Mouse (Mus musculus) limb, embryonic 15.5 days (tissue): Measurements from ENCODE around the gene Ankdd1a. TPM values are rescaled to one million over a fixed set of nuclear protein-coding genes. Genes with fewer than 3 reads are reported as not detected.

Source experiments
- ATAC-seq: fragments of 200-750 bp; cut with Nextera tagmentation; 2 replicates; pipeline ENCODE4 v1.8.0; 2017; ENCODE audit warnings: low read depth, moderate TSS enrichment; ENCODE audit not compliant: insufficient number of reproducible peaks, low FRiP score, low TSS enrichment
- H3K27ac ChIP-seq: fragments of 300-500 bp; sonication (generic); 2 replicates; pipeline ENCODE4 v1.5.1; 2015; ENCODE audit warnings: moderate library complexity, mild to moderate bottlenecking, inconsistent platforms
- H3K27me3 ChIP-seq: fragments of 300-500 bp; sonication (generic); 2 replicates; pipeline ENCODE4 v1.6.1; 2015; ENCODE audit warnings: inconsistent platforms
- H3K36me3 ChIP-seq: fragments of 300-500 bp; sonication (generic); 2 replicates; pipeline ENCODE4 v1.6.1; 2015; ENCODE audit warnings: inconsistent platforms
- H3K4me1 ChIP-seq: fragments of 300-500 bp; sonication (generic); 2 replicates; pipeline ENCODE4 v1.6.1; 2015; ENCODE audit warnings: inconsistent platforms
- H3K4me2 ChIP-seq: fragments of 300-500 bp; sonication (generic); 2 replicates; pipeline ENCODE4 v1.6.1; 2015; ENCODE audit warnings: mild to moderate bottlenecking, inconsistent platforms
- H3K4me3 ChIP-seq: fragments of 300-500 bp; sonication (generic); 2 replicates; pipeline ENCODE4 v1.5.1; 2015; ENCODE audit warnings: mild to moderate bottlenecking, inconsistent platforms
- H3K9ac ChIP-seq: fragments of 300-500 bp; sonication (generic); 2 replicates; pipeline ENCODE4 v1.6.1; 2015; ENCODE audit warnings: inconsistent platforms
- H3K9me3 ChIP-seq: fragments of 300-500 bp; sonication (generic); 2 replicates; pipeline ENCODE4 v1.6.1; 2016; ENCODE audit warnings: inconsistent platforms
- WGBS: fragments of 180-500 bp; shearing (Covaris S2); methylation state at CpG from one replicate; pipeline ENCODE4 v1.1.7; 2015; 5-methylcytosine and 5-hydroxymethylcytosine counted together
- polyA plus RNA-seq: library from polyadenylated mRNA; unstranded; fragments of >200 nt; fragmentation: Nextera tagmentation; extraction: Ambion mirVana; gene quantifications from 2 replicates; pipeline ENCODE4 v1.2.1, GENCODE M21; 2015

Gene Ankdd1a
- polyA plus RNA-seq, result 0.35 and 0.76 TPM in 2 replicates

GRCm38 (mm10) chr9:65519807-65520504 lies at the start of gene Ankdd1a:
Ankdd1a (minus strand) TSS chr9:65520193.
- peak; percentile 54; the same call in 1 of the 2 replicates for ATAC-seq
- Histone ChIP-seq H3K4me1 (peaks cover 22% of the 10 kb centered on the region), H3K4me3 (peak within 1 kb of the TSS; percentile 26), H3K4me2 (peak within 1 kb of the TSS; percentile 57), H3K9me3 (no peaks in the 10 kb centered on the region), H3K9ac (no peak within 1 kb of the TSS), H3K36me3 (no peaks in the 10 kb centered on the region), H3K27me3 (no peaks in the 10 kb centered on the region), H3K27ac (no peak within 1 kb of the TSS)
- 7% methylated on average over 25 of the region's 25 CpGs for WGBS

GRCm38 (mm10) chr9:65569491-65569971 lies 49.5 kb upstream of the Ankdd1a start:
- Histone ChIP-seq H3K4me1 (peaks cover 22% of the 10 kb centered on the region), H3K4me3 (no peak overlapping the region), H3K4me2 (no peak overlapping the region), H3K9me3 (no peaks in the 10 kb centered on the region), H3K36me3 (peaks cover 37% of the 10 kb centered on the region), H3K27ac (peak overlapping the region; percentile 82), H3K27me3 (no peaks in the 10 kb centered on the region), H3K9ac (no peak overlapping the region)
- 34% methylated on average over 6 of the region's 6 CpGs for WGBS
- ATAC-seq, result peak; percentile 45; the same call in 1 of the 2 replicates

GRCm38 (mm10) chr9:65568787-65569186 lies 48.8 kb upstream of the Ankdd1a start:
- Histone ChIP-seq H3K27ac (peak overlapping the region; percentile 82), H3K27me3 (no peaks in the 10 kb centered on the region), H3K9me3 (no peaks in the 10 kb centered on the region), H3K4me1 (peaks cover 21% of the 10 kb centered on the region), H3K36me3 (peaks cover 40% of the 10 kb centered on the region), H3K9ac (no peak overlapping the region), H3K4me2 (no peak overlapping the region), H3K4me3 (no peak overlapping the region)
- 79% methylated on average over 6 of the region's 6 CpGs for WGBS
- no peak for ATAC-seq

- ATAC-seq, result no peak
- no peak overlapping the region for H3K4me3 ChIP-seq
- H3K9ac ChIP-seq, result no peak overlapping the region
- no peak overlapping the region for H3K27ac ChIP-seq
- H3K9me3 ChIP-seq, result no peaks in the 10 kb centered on the region
- peaks cover 24% of the 10 kb centered on the region for H3K4me1 ChIP-seq
- no peaks in the 10 kb centered on the region for H3K27me3 ChIP-seq
- no peak overlapping the region for H3K4me2 ChIP-seq
- peaks cover 54% of the 10 kb centered on the region for H3K36me3 ChIP-seq
- 95% methylated on average over 2 of the region's 2 CpGs for WGBS
Measured at GRCm38 (mm10) chr9:65564698-65565097, 44.7 kb upstream of the Ankdd1a start.

- H3K27ac ChIP-seq, result no peak overlapping the region
- H3K4me3 ChIP-seq, result no peak overlapping the region
- no peak overlapping the region for H3K9ac ChIP-seq
- no peak for ATAC-seq
- no peaks in the 10 kb centered on the region for H3K9me3 ChIP-seq
- no peaks in the 10 kb centered on the region for H3K27me3 ChIP-seq
- H3K4me2 ChIP-seq, result no peak overlapping the region
- 88% methylated on average over 5 of the region's 5 CpGs for WGBS
- peaks cover 65% of the 10 kb centered on the region for H3K36me3 ChIP-seq
- peaks cover 11% of the 10 kb centered on the region; the same call in 1 of the 2 replicates for H3K4me1 ChIP-seq
Measured at GRCm38 (mm10) chr9:65563073-65563472, 43.1 kb upstream of the Ankdd1a start.

- ATAC-seq, result no peak
- no peak overlapping the region for H3K4me2 ChIP-seq
- H3K4me1 ChIP-seq, result peaks cover 11% of the 10 kb centered on the region; the same call in 1 of the 2 replicates
- WGBS, result 52% methylated on average over 4 of the region's 4 CpGs
- H3K36me3 ChIP-seq, result peaks cover 64% of the 10 kb centered on the region
- H3K27ac ChIP-seq, result no peak overlapping the region
- H3K4me3 ChIP-seq, result no peak overlapping the region
- H3K9me3 ChIP-seq, result no peaks in the 10 kb centered on the region
- H3K9ac ChIP-seq, result no peak overlapping the region
- no peaks in the 10 kb centered on the region for H3K27me3 ChIP-seq
Measured at GRCm38 (mm10) chr9:65562081-65562506, 42.1 kb upstream of the Ankdd1a start.

GRCm38 (mm10) chr9:65561016-65561415 lies 41.0 kb upstream of the Ankdd1a start:
- WGBS, result 83% methylated on average over 4 of the region's 4 CpGs
- Histone ChIP-seq H3K36me3 (peaks cover 65% of the 10 kb centered on the region), H3K4me2 (no peak overlapping the region), H3K9me3 (no peaks in the 10 kb centered on the region), H3K4me1 (peaks cover 11% of the 10 kb centered on the region; the same call in 1 of the 2 replicates), H3K9ac (no peak overlapping the region), H3K27me3 (no peaks in the 10 kb centered on the region), H3K4me3 (no peak overlapping the region), H3K27ac (no peak overlapping the region)
- ATAC-seq, result no peak

GRCm38 (mm10) chr9:65558806-65559205 lies 38.8 kb upstream of the Ankdd1a start:
- H3K9ac ChIP-seq, result no peak overlapping the region
- no peak overlapping the region for H3K27ac ChIP-seq
- peaks cover 28% of the 10 kb centered on the region for H3K4me1 ChIP-seq
- WGBS, result 49% methylated on average over 6 of the region's 6 CpGs
- no peaks in the 10 kb centered on the region for H3K27me3 ChIP-seq
- H3K36me3 ChIP-seq, result peaks cover 69% of the 10 kb centered on the region
- no peaks in the 10 kb centered on the region for H3K9me3 ChIP-seq
- no peak overlapping the region for H3K4me3 ChIP-seq
- no peak for ATAC-seq
- H3K4me2 ChIP-seq, result no peak overlapping the region

GRCm38 (mm10) chr9:65556979-65557378 lies 37.0 kb upstream of the Ankdd1a start:
- Histone ChIP-seq H3K4me1 (peaks cover 25% of the 10 kb centered on the region), H3K9me3 (no peaks in the 10 kb centered on the region), H3K27me3 (no peaks in the 10 kb centered on the region), H3K36me3 (peaks cover 56% of the 10 kb centered on the region), H3K4me3 (no peak overlapping the region), H3K9ac (no peak overlapping the region), H3K4me2 (no peak overlapping the region), H3K27ac (no peak overlapping the region)
- no peak for ATAC-seq
- 96% methylated on average over 5 of the region's 5 CpGs for WGBS

- Histone ChIP-seq H3K4me1 (peaks cover 21% of the 10 kb centered on the region), H3K27me3 (no peaks in the 10 kb centered on the region), H3K9me3 (no peaks in the 10 kb centered on the region), H3K36me3 (peaks cover 51% of the 10 kb centered on the region), H3K9ac (no peak overlapping the region), H3K4me3 (no peak overlapping the region), H3K27ac (no peak overlapping the region), H3K4me2 (no peak overlapping the region)
- ATAC-seq, result no peak
- WGBS, result 95% methylated on average over 8 of the region's 8 CpGs
Measured at GRCm38 (mm10) chr9:65556349-65556748, 36.4 kb upstream of the Ankdd1a start.

GRCm38 (mm10) chr9:65555621-65556020 lies 35.6 kb upstream of the Ankdd1a start:
- Histone ChIP-seq H3K36me3 (peaks cover 51% of the 10 kb centered on the region), H3K4me1 (peaks cover 26% of the 10 kb centered on the region), H3K4me3 (no peak overlapping the region), H3K27me3 (no peaks in the 10 kb centered on the region), H3K9ac (no peak overlapping the region), H3K4me2 (no peak overlapping the region), H3K9me3 (no peaks in the 10 kb centered on the region), H3K27ac (peak overlapping the region; percentile 38; the same call in 1 of the 2 replicates)
- no peak for ATAC-seq
- 70% methylated on average over 4 of the region's 4 CpGs for WGBS

- Histone ChIP-seq H3K36me3 (peaks cover 47% of the 10 kb centered on the region), H3K4me1 (peaks cover 33% of the 10 kb centered on the region), H3K27me3 (no peaks in the 10 kb centered on the region), H3K9ac (no peak overlapping the region), H3K4me2 (no peak overlapping the region), H3K9me3 (no peaks in the 10 kb centered on the region), H3K27ac (peak overlapping the region; percentile 54), H3K4me3 (no peak overlapping the region)
- WGBS, result 11% methylated on average over 5 of the region's 5 CpGs
- ATAC-seq, result no peak
Measured at GRCm38 (mm10) chr9:65555001-65555405, 35.0 kb upstream of the Ankdd1a start.
